Mouse (Mus musculus): ENCODE measurements around the gene Vmn1r193.
"Not testable (repeated sequence)": the region's sequence is repeated elsewhere in the genome, so short reads cannot be mapped to it uniquely, and the experiment has no call there.

Gene Vmn1r193

GRCm38 (mm10) chr13:22223060-22223459 is at the start of gene Vmn1r193:
TSS of gene Vmn1r193 (minus strand) at chr13:22223160.
- not testable (repeated sequence) for DNase-seq (ENCODE audit: low spot score)

DNA sequence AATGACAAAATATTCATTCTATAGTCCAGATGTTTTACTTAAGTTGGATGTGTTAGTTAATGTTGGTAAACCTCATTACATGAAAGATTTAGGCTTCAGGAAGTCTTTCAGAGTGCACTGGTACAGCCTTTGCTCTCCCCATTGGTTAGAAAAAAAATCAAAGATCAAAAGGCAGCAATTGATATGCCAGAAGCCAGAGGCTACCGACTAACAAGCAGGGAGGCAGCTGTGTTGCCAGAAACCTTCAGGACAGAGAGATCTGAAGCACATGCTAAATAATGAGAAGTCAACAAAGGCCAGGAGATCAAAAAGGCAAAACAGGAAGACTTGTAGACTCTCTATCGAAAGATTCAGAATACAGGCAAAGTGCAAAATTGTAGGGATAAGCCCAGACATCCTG is 48.8 kb upstream of the Vmn1r193 start:
- no peak for DNase-seq (ENCODE audit: low spot score)

DNA sequence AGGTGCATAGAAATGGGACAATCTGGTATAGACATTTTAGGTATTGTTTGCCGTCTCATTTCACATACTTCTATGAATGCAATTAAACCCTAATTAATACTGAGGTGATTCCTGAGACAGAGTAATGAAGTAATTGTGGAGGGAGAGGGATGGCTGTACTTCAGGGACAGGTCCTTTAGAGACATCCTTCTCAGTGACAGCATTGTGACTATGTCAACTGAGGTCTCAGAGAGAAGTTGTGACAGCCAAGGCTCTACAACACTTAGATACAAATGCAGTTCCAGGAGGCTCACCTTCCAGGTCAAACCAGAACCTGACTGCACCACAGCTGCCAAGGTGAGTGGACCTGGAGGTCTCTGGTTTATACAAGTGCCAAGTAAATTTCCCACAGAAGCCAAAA is 47.3 kb upstream of the Vmn1r193 start, which contains the start of gene Vmn1r195:
TSS of gene Vmn1r195 (plus strand) at position 301 of the 400 bp plus-strand sequence.
- not testable (repeated sequence) for DNase-seq (ENCODE audit: low spot score)

- no peak for DNase-seq (ENCODE audit: low spot score)
Observed at GRCm38 (mm10) chr13:22243915-22244314, 21.0 kb upstream of the Vmn1r193 start, which contains the start of gene Vmn1r194. TSS of gene Vmn1r194 (plus strand) at chr13:22244215.

DNA sequence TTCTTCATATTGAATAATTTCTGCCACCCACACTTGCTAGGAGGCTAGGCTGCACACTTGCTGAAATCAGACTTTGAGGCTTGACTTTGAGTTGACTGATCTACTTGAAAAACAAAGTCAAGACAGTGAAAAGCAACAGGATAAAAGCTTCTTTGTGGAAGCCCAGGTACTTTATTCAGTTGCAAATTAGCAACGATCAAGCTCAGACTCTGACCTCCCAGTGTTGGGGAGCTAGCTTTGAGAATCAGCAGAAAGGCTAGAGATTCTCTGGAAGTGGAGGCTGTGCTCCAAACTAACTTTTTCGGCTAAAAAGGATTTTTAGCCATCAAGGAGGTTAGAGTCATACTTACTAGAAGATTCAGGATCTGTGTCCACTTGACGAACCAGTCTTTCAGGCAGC is 30.2 kb downstream of the Vmn1r193 start:
- not testable (repeated sequence) for DNase-seq (ENCODE audit: low spot score)

DNA sequence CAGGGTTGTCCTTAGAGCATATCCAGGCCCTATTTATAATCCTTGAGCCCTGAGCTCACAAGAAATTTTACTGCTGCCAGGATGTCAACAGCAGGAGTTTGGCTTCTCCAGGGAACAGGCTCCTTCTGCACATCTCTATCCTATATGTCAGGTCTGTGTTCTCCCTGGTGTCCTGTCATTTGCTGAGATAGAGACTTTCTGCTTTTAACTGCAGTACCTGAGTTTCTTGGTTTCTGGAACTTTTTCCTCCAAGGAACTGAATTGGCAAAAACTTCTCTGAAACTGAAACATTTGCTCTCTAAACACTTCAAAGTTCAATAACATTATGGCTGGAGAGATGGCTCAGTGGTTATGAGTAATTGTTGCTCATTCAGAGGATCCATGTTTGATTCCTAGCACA is 31.9 kb downstream of the Vmn1r193 start, which contains the start of gene Vmn1r192:
TSS of gene Vmn1r192 (minus strand) at position 101 of the 400 bp plus-strand sequence.
- no peak for DNase-seq (ENCODE audit: low spot score)

- no peak for DNase-seq (ENCODE audit: low spot score)
Observed at GRCm38 (mm10) chr13:22190385-22190784, 32.6 kb downstream of the Vmn1r193 start.

DNA sequence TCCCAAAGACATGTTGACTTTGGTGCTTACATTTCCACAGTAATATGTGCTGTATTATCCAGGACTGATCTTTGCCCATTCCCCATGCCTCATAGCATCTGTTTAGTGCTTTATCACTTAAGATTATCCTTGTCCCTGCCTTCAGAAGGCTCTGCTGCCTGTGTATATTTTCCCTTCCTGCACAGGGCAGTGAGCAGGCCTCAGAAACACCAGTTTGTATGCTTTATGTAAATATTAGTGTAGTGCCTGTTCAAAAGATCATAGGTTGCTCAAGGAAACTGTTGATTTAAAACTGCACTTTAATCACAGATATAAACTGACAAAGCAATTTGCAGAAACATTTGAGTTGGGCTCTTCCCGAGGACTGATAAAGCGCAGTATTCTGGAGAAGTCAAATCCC is 33.6 kb downstream of the Vmn1r193 start:
- no peak for DNase-seq (ENCODE audit: low spot score)

DNA sequence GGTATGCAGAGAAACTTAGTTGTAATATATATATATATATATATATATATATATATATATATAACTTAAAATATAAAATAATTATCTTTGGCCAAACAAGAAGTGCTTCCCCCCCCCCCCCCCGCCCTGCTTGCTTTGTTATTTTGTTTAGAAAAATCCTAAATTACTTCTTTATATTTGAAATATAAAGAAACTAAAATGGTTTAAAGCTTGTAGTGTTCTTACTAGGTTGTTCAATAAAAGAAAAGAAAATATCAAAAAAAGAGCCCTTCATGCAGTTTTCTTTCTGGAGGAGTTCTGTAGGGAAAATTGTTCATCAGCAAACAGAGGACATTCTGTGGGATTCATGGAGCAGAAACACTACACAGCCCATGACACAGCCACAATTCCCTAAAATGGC is 39.1 kb downstream of the Vmn1r193 start, which contains the start of gene Vmn1r191:
TSS of gene Vmn1r191 (minus strand) at position 101 of the 400 bp plus-strand sequence.
- no peak for DNase-seq (ENCODE audit: low spot score)

GRCm38 (mm10) chr13:22168416-22168815 is 54.5 kb downstream of the Vmn1r193 start:
- no peak for DNase-seq (ENCODE audit: low spot score)
